Mouse (Mus musculus) kidney, embryonic 16.5 days (tissue): Measurements from ENCODE around the gene Pum1. TPM values are rescaled to one million over a fixed set of nuclear protein-coding genes. Genes with fewer than 3 reads are reported as not detected.
A peak's percentile ranks its signal among the peaks of the same experiment; 100 is the strongest.

Experiments used
- ATAC-seq: fragments of 200-750 bp; cut with Nextera tagmentation; 2 replicates; pipeline ENCODE4 v1.8.0; 2017; ENCODE audit warnings: moderate TSS enrichment; ENCODE audit not compliant: low FRiP score, low TSS enrichment
- H3K27ac ChIP-seq: fragments of 300-500 bp; sonication (generic); 2 replicates; pipeline ENCODE4 v1.5.1; 2014; ENCODE audit warnings: low read length
- H3K27me3 ChIP-seq: fragments of 300-500 bp; sonication (generic); 2 replicates; pipeline ENCODE4 v1.6.1; 2014; ENCODE audit warnings: low read length, control low read depth, mixed read lengths; ENCODE audit not compliant: insufficient read depth
- H3K36me3 ChIP-seq: fragments of 300-500 bp; sonication (generic); 2 replicates; pipeline ENCODE4 v1.6.1; 2014; ENCODE audit warnings: low read length, control low read depth, mixed read lengths; ENCODE audit not compliant: insufficient read depth
- H3K4me1 ChIP-seq: fragments of 300-500 bp; sonication (generic); 2 replicates; pipeline ENCODE4 v1.6.1; 2014; ENCODE audit warnings: low read length, control low read depth, mixed read lengths; ENCODE audit not compliant: insufficient read depth
- H3K4me2 ChIP-seq: fragments of 300-500 bp; sonication (generic); replicated peaks from 2 replicates; pipeline ENCODE4 v1.6.1; 2014; ENCODE audit warnings: low read depth, low read length
- H3K4me3 ChIP-seq: fragments of 300-500 bp; sonication (generic); 2 replicates; pipeline ENCODE4 v1.5.1; 2014; ENCODE audit warnings: mild to moderate bottlenecking, low read length
- H3K9ac ChIP-seq: fragments of 300-500 bp; sonication (generic); replicated peaks from 2 replicates; pipeline ENCODE4 v1.6.1; 2014; ENCODE audit warnings: low read length
- H3K9me3 ChIP-seq: fragments of 300-500 bp; sonication (generic); 2 replicates; pipeline ENCODE4 v1.6.1; 2016; ENCODE audit warnings: low read length, control low read depth
- WGBS: fragments of 180-500 bp; shearing (Covaris S2); extraction: QIAGEN DNeasy Blood & Tissue Kit; methylation state at CpG from one replicate; pipeline ENCODE4 v1.1.7; 2014; 5-methylcytosine and 5-hydroxymethylcytosine counted together
- polyA plus RNA-seq: library from polyadenylated mRNA; unstranded; fragments of >200 nt; fragmentation: Nextera tagmentation; extraction: Ambion mirVana; gene quantifications from 2 replicates; pipeline ENCODE4 v1.2.1, GENCODE M21; 2015

Pum1 gene
- polyA plus RNA-seq, 1 experiment from 2014 or later, result 96.8 TPM

DNA sequence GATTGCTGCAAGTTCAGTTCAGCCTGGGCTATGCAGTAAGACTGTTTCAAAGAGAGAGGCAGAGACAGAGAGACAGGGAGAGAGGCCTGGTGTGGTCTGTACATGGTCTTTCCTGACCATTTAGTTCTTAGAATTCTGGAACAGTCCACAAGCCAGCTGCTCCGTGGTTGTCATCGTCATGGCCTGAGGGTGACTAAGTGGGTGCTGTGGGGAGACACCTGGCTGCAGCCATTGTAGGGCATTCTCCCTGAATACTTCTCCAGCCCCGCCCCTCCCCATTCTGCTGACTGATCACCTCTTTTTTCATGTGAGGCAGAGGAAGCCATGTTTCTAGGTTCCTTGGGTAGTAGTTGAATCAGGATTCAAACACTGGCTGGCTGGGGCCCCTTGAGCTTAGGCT is 156.7 kb downstream of the Pum1 start:
- H3K27ac ChIP-seq, result no peak overlapping the region
- H3K4me2 ChIP-seq, result no peak overlapping the region
- no peaks in the 10 kb centered on the region for H3K9me3 ChIP-seq
- H3K4me3 ChIP-seq, result no peak overlapping the region
- H3K27me3 ChIP-seq, result no peaks in the 10 kb centered on the region
- no peak for ATAC-seq
- 83% methylated on average over 3 of the region's 3 CpGs for WGBS
- no peaks in the 10 kb centered on the region for H3K4me1 ChIP-seq
- 0 out of 2 replicates have a peak, but pooled peaks cover 2% of the 10 kb centered on the region for H3K36me3 ChIP-seq
- no peak overlapping the region for H3K9ac ChIP-seq

- ATAC-seq, result no peak
- H3K4me3 ChIP-seq, result no peak overlapping the region
- no peak overlapping the region for H3K4me2 ChIP-seq
- 70% methylated on average over 7 of the region's 7 CpGs for WGBS
- 0 out of 2 replicates have a peak, but pooled peaks cover 2% of the 10 kb centered on the region for H3K36me3 ChIP-seq
- no peaks in the 10 kb centered on the region for H3K4me1 ChIP-seq
- H3K27ac ChIP-seq, result no peak overlapping the region
- H3K9ac ChIP-seq, result no peak overlapping the region
- no peaks in the 10 kb centered on the region for H3K27me3 ChIP-seq
- no peaks in the 10 kb centered on the region for H3K9me3 ChIP-seq
Measured at GRCm38 (mm10) chr4:130820594-130821255, 157.6 kb downstream of the Pum1 start.

GRCm38 (mm10) chr4:130828851-130829673 is 165.9 kb downstream of the Pum1 start:
- Histone ChIP-seq H3K36me3 (no peaks in the 10 kb centered on the region), H3K9me3 (no peaks in the 10 kb centered on the region), H3K4me2 (peak overlapping the region; percentile 37), H3K4me3 (no peak overlapping the region), H3K4me1 (peaks cover 20% of the 10 kb centered on the region), H3K9ac (peak overlapping the region; percentile 32; the same call in 1 of the 2 replicates), H3K27ac (peak overlapping the region; percentile 52; the same call in 1 of the 2 replicates), H3K27me3 (no peaks in the 10 kb centered on the region)
- 6% methylated on average over 18 of the region's 18 CpGs for WGBS
- peak; percentile 72 for ATAC-seq

Other genes starting within 250 kb of the Pum1 start
- 1.0 and 1.1 TPM in 2 replicates for gene Nkain1, start 89.1 kb upstream of the Pum1 start, polyA plus RNA-seq
- gene Sdc3, start 129.2 kb downstream of the Pum1 start, polyA plus RNA-seq, result 22.6 and 23.1 TPM in 2 replicates
- 21.6 and 25.9 TPM in 2 replicates for gene Laptm5, start 249.8 kb downstream of the Pum1 start, polyA plus RNA-seq